23 mouse cellular contexts compared by ENCODE assay signal in genomic region chr11:110428999-110429398, GRCm38 (mm10). TPM values are rescaled to one million over a fixed set of nuclear protein-coding genes. Genes with fewer than 3 reads are reported as not detected.
A peak's percentile ranks its signal among the peaks of the same experiment; 100 is the strongest.
DNase-seq lines count a peak whose midpoint lies in the region; ATAC-seq and TF ChIP-seq lines count a peak whose summit lies in the region.
"Had no signal": no experiment of that assay in that cellular context is flagged by ENCODE, and none has a peak within 500 bp of the region (broad histone marks: within the 10 kb centered on the region; RNA-seq: fewer than 3 reads in every experiment).

No protein-coding gene starts in this region.

- ATAC-seq in kidney, embryonic 15.5 days (replicated peaks; ENCODE audit: low FRiP score): 0 out of 2 replicates have a peak, but pooled peaks have one; percentile 22
- ATAC-seq in stomach, postnatal 0 days (ENCODE audit: low FRiP score, low TSS enrichment): no peak
- ATAC-seq: forebrain, embryonic 13.5 days; forebrain, embryonic 15.5 days; forebrain, postnatal 0 days; Patski had no signal

- H3K27ac ChIP-seq in kidney, embryonic 15.5 days: no peak overlapping the region
- H3K27ac ChIP-seq in CH12.LX (ENCODE audit: insufficient read depth, low read depth): peak overlapping the region; percentile 93
- no peak overlapping the region for H3K27ac ChIP-seq in stomach, postnatal 0 days (replicated peaks)
- H3K27ac ChIP-seq: embryonic facial prominence, embryonic 10.5 days; embryonic facial prominence, embryonic 12.5 days; forebrain, embryonic 13.5 days; forebrain, embryonic 15.5 days had no signal

- 65% methylated on average over 6 of the region's 6 CpGs for WGBS in kidney, embryonic 15.5 days
- 68% methylated on average over 6 of the region's 6 CpGs for WGBS in stomach, postnatal 0 days

- TF ChIP-seq EP300 in CH12.LX (IDR thresholded peaks at IDR 0.05; ENCODE audit: low read length): no peak
- no peak for TF ChIP-seq EP300 in stomach, postnatal 0 days (optimal IDR thresholded peaks at IDR 0.05)

- dilution Hi-C loops in CH12.LX (cut with MboI; ENCODE audit: extremely low pct_ligation_motif_present, extremely low pct_unique_long_range_greater_than_20kb, low sequenced_read_pairs): no loop called here

- H3K79me2 ChIP-seq in CH12.LX (replicated peaks; ENCODE audit: control insufficient read depth, extremely low read depth, insufficient read depth, poor library complexity, severe bottlenecking): no peaks in the 10 kb centered on the region

- no peak for TF ChIP-seq RAD21 in CH12.LX (IDR thresholded peaks at IDR 0.05; ENCODE audit: low read depth, low read length)

- H3K9ac ChIP-seq in kidney, embryonic 15.5 days: no peak overlapping the region
- peak overlapping the region; percentile 45 for H3K9ac ChIP-seq in CH12.LX (ENCODE audit: insufficient read depth, low read depth)
- H3K9ac ChIP-seq in stomach, postnatal 0 days (ENCODE audit: low read length): no peak overlapping the region
- H3K9ac ChIP-seq: embryonic facial prominence, embryonic 12.5 days; forebrain, embryonic 13.5 days; forebrain, embryonic 15.5 days; forebrain, postnatal 0 days had no signal

- peak overlapping the region; percentile 8; the same call in 1 of the 2 replicates for H3K4me2 ChIP-seq in kidney, embryonic 15.5 days
- H3K4me2 ChIP-seq in CH12.LX (ENCODE audit: insufficient read depth, low read depth, poor library complexity, severe bottlenecking): peak overlapping the region; percentile 83
- H3K4me2 ChIP-seq in stomach, postnatal 0 days (replicated peaks; ENCODE audit: low read depth): 0 out of 2 replicates have a peak overlapping the region, but pooled peaks have one; percentile 14
- H3K4me2 ChIP-seq: embryonic facial prominence, embryonic 12.5 days; forebrain, embryonic 13.5 days; forebrain, embryonic 15.5 days had no signal

- TF ChIP-seq CTCF in CH12.LX (conservative IDR thresholded peaks at IDR 0.05 in 1 of 2, IDR thresholded peaks at IDR 0.05 in 1 of 2; ENCODE audit: low read depth in 2 of 2, low read length in 2 of 2): no peak
- no peak for TF ChIP-seq CTCF in stomach, postnatal 0 days (IDR thresholded peaks at IDR 0.05; ENCODE audit: low read depth)

- H3K9me3 ChIP-seq in kidney, embryonic 15.5 days (replicated peaks): no peaks in the 10 kb centered on the region
- no peaks in the 10 kb centered on the region for H3K9me3 ChIP-seq in CH12.LX (replicated peaks; ENCODE audit: low read length)
- no peaks in the 10 kb centered on the region for H3K9me3 ChIP-seq in stomach, postnatal 0 days (ENCODE audit: control insufficient read depth, low read length)
- H3K9me3 ChIP-seq: embryonic facial prominence, embryonic 10.5 days; embryonic facial prominence, embryonic 12.5 days; forebrain, embryonic 13.5 days; forebrain, embryonic 15.5 days had no signal

- H3K36me3 ChIP-seq in kidney, embryonic 15.5 days: no peaks in the 10 kb centered on the region
- H3K36me3 ChIP-seq in CH12.LX (replicated peaks in 1 of 2; ENCODE audit: control insufficient read depth in 1 of 2, insufficient read depth in 1 of 2, low read length in 1 of 2): no peaks in the 10 kb centered on the region
- H3K36me3 ChIP-seq in stomach, postnatal 0 days (ENCODE audit: control insufficient read depth, insufficient read depth, low read length): no peaks in the 10 kb centered on the region
- H3K36me3 ChIP-seq: embryonic facial prominence, embryonic 12.5 days; forebrain, embryonic 15.5 days; G1E had no signal

- TF ChIP-seq POLR2A in CH12.LX (IDR thresholded peaks at IDR 0.05; ENCODE audit: low read depth, low read length): no peak

- no peaks in the 10 kb centered on the region for H3K27me3 ChIP-seq in kidney, embryonic 15.5 days
- H3K27me3 ChIP-seq in CH12.LX (replicated peaks): no peaks in the 10 kb centered on the region
- no peaks in the 10 kb centered on the region for H3K27me3 ChIP-seq in stomach, postnatal 0 days (ENCODE audit: control insufficient read depth, insufficient read depth, low read length)
- H3K27me3 ChIP-seq: embryonic facial prominence, embryonic 12.5 days; forebrain, embryonic 13.5 days; forebrain, embryonic 15.5 days; Patski had no signal

- DNase-seq in heart, adult 11 months: peak; percentile 19
- no peak for DNase-seq in heart, adult 9 months (ENCODE audit: low spot score in 2 of 2)
- DNase-seq in kidney, postnatal 25 days: no peak
- DNase-seq in CH12.LX (ENCODE audit: extremely low read depth): no peak
- no peak for DNase-seq in stomach, postnatal 0 days (ENCODE audit: low spot score)
- no peak for DNase-seq in embryo, embryonic 11 days
- DNase-seq: adrenal gland, adult 2 months; adrenal gland, postnatal 10 days; adrenal gland, postnatal 25 days; cerebellum, adult 11 months; cerebellum, adult 18-20 months; cerebellum, adult 8-10 months; cerebellum, adult 9-11 months; cerebellum, postnatal 14 days; cerebellum, postnatal 36 days; forebrain, postnatal 0 days had no signal

- H3K4me1 ChIP-seq in kidney, embryonic 15.5 days: peaks cover 35% of the 10 kb centered on the region
- H3K4me1 ChIP-seq in CH12.LX (ENCODE audit: control insufficient read depth in 1 of 2, insufficient read depth in 2 of 2): peaks cover 36 to 83% of the 10 kb centered on the region in 2 experiments
- H3K4me1 ChIP-seq in stomach, postnatal 0 days (replicated peaks; ENCODE audit: control insufficient read depth, insufficient read depth): peaks cover 3% of the 10 kb centered on the region

- in situ Hi-C loops in CH12.LX (cut with MboI; ENCODE audit: low pct_ligation_motif_present, low pct_unique_long_range_greater_than_20kb, low sequenced_read_pairs): no loop called here

- H3K4me3 ChIP-seq in kidney, embryonic 15.5 days (replicated peaks): no peak overlapping the region
- H3K4me3 ChIP-seq in CH12.LX (replicated peaks in 1 of 3; ENCODE audit: low read depth in 2 of 3, low read length in 2 of 3, poor library complexity in 1 of 3): peak overlapping the region in 2 of 3 experiments; percentile 4 to 7
- no peak overlapping the region for H3K4me3 ChIP-seq in stomach, postnatal 0 days (ENCODE audit: low read depth, low read length)
- H3K4me3 ChIP-seq: embryonic facial prominence, embryonic 10.5 days; embryonic facial prominence, embryonic 12.5 days; forebrain, embryonic 13.5 days; forebrain, embryonic 15.5 days had no signal

TF ChIP-seq in CH12.LX, 34 proteins besides CTCF, POLR2A, EP300 and RAD21:
- TF ChIP-seq ELF1 (IDR thresholded peaks at IDR 0.05; ENCODE audit: low read depth, low read length): no peak
- TF ChIP-seq MAFK (IDR thresholded peaks at IDR 0.05; ENCODE audit: insufficient replicate concordance, low read length): no peak
- TF ChIP-seq NRF1 (IDR thresholded peaks at IDR 0.05; ENCODE audit: low read depth, low read length): 0 out of 2 replicates have a peak, but pooled peaks have one; percentile 29
- no peak for TF ChIP-seq USF2 (conservative IDR thresholded peaks at IDR 0.05; ENCODE audit: low read depth, low read length)
- TF ChIP-seq MAZ (IDR thresholded peaks at IDR 0.05; ENCODE audit: low read depth, low read length): no peak
- TF ChIP-seq RCOR1 (conservative IDR thresholded peaks at IDR 0.05; ENCODE audit: low read depth, low read length): no peak

RNA-seq across cellular contexts. Expression of gene Map2k6, which starts 30.1 kb away (rescaled TPM):
- polyA plus RNA-seq in kidney, embryonic 15.5 days (2015; fragmentation: Nextera tagmentation; extraction: Ambion mirVana): 21.9 and 22.9 TPM in 2 replicates
- total RNA-seq in CH12.LX (2012; rRNA removed) (11.3 and 16.8 TPM in 2 replicates), CH12.LX (2014; rRNA removed) (21.9 and 23.0 TPM in 2 replicates)
- polyA plus RNA-seq in CH12.LX (2012; ENCODE audit: insufficient read length, low read depth): 16.9 and 18.0 TPM in 2 replicates
- 6.0 and 7.8 TPM in 2 replicates for polyA plus RNA-seq in stomach, postnatal 0 days (2015; fragmentation: Nextera tagmentation; extraction: Ambion mirVana)
- polyA plus RNA-seq: G1E had no signal

Comparison
In these comparisons a context has a peak if more than half of its experiments do, and no peak if none do; other contexts are left out.
1. H3K4me2 ChIP-seq: peak in every context shown above with its lines; median percentile 83 in CH12.LX; 14 in stomach, postnatal 0 days; 8 in kidney, embryonic 15.5 days.
2. H3K4me3 ChIP-seq: peak in CH12.LX (2 of 3); none in kidney, embryonic 15.5 days (single experiment) and stomach, postnatal 0 days (single experiment).